Mouse (Mus musculus): ENCODE measurements around the gene D430041D05Rik. TPM values are rescaled to one million over a fixed set of nuclear protein-coding genes. Genes with fewer than 3 reads are reported as not detected.

Gene D430041D05Rik
- polyA plus RNA-seq, 1 experiment: not detected

- H3K9me3 ChIP-seq (ENCODE audit: control insufficient read depth, low read length): no peaks in the 10 kb centered on the region; the same call in 1 of the 2 replicates
- H3K27me3 ChIP-seq (ENCODE audit: control insufficient read depth): peaks cover 59% of the 10 kb centered on the region
- TF ChIP-seq GATA1 (IDR thresholded peaks at IDR 0.05; ENCODE audit: low read length): no peak
- TF ChIP-seq TAL1 (IDR thresholded peaks at IDR 0.05; ENCODE audit: low read length): no peak
- no peak overlapping the region for H3K4me3 ChIP-seq (replicated peaks)
- H3K4me1 ChIP-seq (ENCODE audit: control insufficient read depth): no peaks in the 10 kb centered on the region
- H3K36me3 ChIP-seq (ENCODE audit: control insufficient read depth): no peaks in the 10 kb centered on the region
These were observed 1.7 kb upstream of the D430041D05Rik start for GRCm38 (mm10) chr2:104412496-104412895.

GRCm38 (mm10) chr2:104411806-104412205 is 993 bp upstream of the D430041D05Rik start:
- Histone ChIP-seq H3K4me3 (replicated peaks) (no peak overlapping the region), H3K36me3 (ENCODE audit: control insufficient read depth) (no peaks in the 10 kb centered on the region), H3K27me3 (ENCODE audit: control insufficient read depth) (peaks cover 66% of the 10 kb centered on the region), H3K4me1 (ENCODE audit: control insufficient read depth) (no peaks in the 10 kb centered on the region), H3K9me3 (ENCODE audit: control insufficient read depth, low read length) (no peaks in the 10 kb centered on the region; the same call in 1 of the 2 replicates)
- no peak for TF ChIP-seq TAL1 (IDR thresholded peaks at IDR 0.05; ENCODE audit: low read length)
- TF ChIP-seq GATA1 (IDR thresholded peaks at IDR 0.05; ENCODE audit: low read length): no peak

GRCm38 (mm10) chr2:104409851-104410821 is 677 bp downstream of the D430041D05Rik start:
- no peaks in the 10 kb centered on the region for H3K4me1 ChIP-seq (ENCODE audit: control insufficient read depth)
- no peak overlapping the region for H3K4me3 ChIP-seq (replicated peaks)
- peaks cover 68% of the 10 kb centered on the region for H3K27me3 ChIP-seq (ENCODE audit: control insufficient read depth)
- TF ChIP-seq TAL1 (IDR thresholded peaks at IDR 0.05; ENCODE audit: low read length) (no peak), GATA1 (IDR thresholded peaks at IDR 0.05; ENCODE audit: low read length) (no peak)
- no peaks in the 10 kb centered on the region; the same call in 1 of the 2 replicates for H3K9me3 ChIP-seq (ENCODE audit: control insufficient read depth, low read length)
- no peaks in the 10 kb centered on the region for H3K36me3 ChIP-seq (ENCODE audit: control insufficient read depth)

GRCm38 (mm10) chr2:104408351-104408750 is 2.5 kb downstream of the D430041D05Rik start:
- Histone ChIP-seq H3K4me3 (replicated peaks) (no peak overlapping the region), H3K27me3 (ENCODE audit: control insufficient read depth) (peaks cover 67% of the 10 kb centered on the region), H3K9me3 (ENCODE audit: control insufficient read depth, low read length) (no peaks in the 10 kb centered on the region; the same call in 1 of the 2 replicates), H3K36me3 (ENCODE audit: control insufficient read depth) (no peaks in the 10 kb centered on the region), H3K4me1 (ENCODE audit: control insufficient read depth) (no peaks in the 10 kb centered on the region)
- no peak for TF ChIP-seq TAL1 (IDR thresholded peaks at IDR 0.05; ENCODE audit: low read length)
- TF ChIP-seq GATA1 (IDR thresholded peaks at IDR 0.05; ENCODE audit: low read length): no peak

- Histone ChIP-seq H3K36me3 (ENCODE audit: control insufficient read depth) (no peaks in the 10 kb centered on the region), H3K9me3 (ENCODE audit: control insufficient read depth, low read length) (no peaks in the 10 kb centered on the region; the same call in 1 of the 2 replicates), H3K4me3 (replicated peaks) (no peak overlapping the region), H3K27me3 (ENCODE audit: control insufficient read depth) (peaks cover 63% of the 10 kb centered on the region), H3K4me1 (ENCODE audit: control insufficient read depth) (no peaks in the 10 kb centered on the region)
- TF ChIP-seq GATA1 (IDR thresholded peaks at IDR 0.05; ENCODE audit: low read length) (no peak), TAL1 (IDR thresholded peaks at IDR 0.05; ENCODE audit: low read length) (no peak)
These were observed 2.9 kb downstream of the D430041D05Rik start for GRCm38 (mm10) chr2:104407913-104408312.

- H3K4me3 ChIP-seq (replicated peaks): no peak overlapping the region
- H3K4me1 ChIP-seq (ENCODE audit: control insufficient read depth): no peaks in the 10 kb centered on the region
- H3K27me3 ChIP-seq (ENCODE audit: control insufficient read depth): peaks cover 25% of the 10 kb centered on the region
- no peaks in the 10 kb centered on the region; the same call in 1 of the 2 replicates for H3K9me3 ChIP-seq (ENCODE audit: control insufficient read depth, low read length)
- H3K36me3 ChIP-seq (ENCODE audit: control insufficient read depth): no peaks in the 10 kb centered on the region
- no peak for TF ChIP-seq TAL1 (IDR thresholded peaks at IDR 0.05; ENCODE audit: low read length)
- TF ChIP-seq GATA1 (IDR thresholded peaks at IDR 0.05; ENCODE audit: low read length): no peak
These were observed 6.8 kb downstream of the D430041D05Rik start for GRCm38 (mm10) chr2:104404036-104404435.

GRCm38 (mm10) chr2:104398651-104399290 is 12.0 kb downstream of the D430041D05Rik start:
- Histone ChIP-seq H3K36me3 (ENCODE audit: control insufficient read depth) (no peaks in the 10 kb centered on the region), H3K27me3 (ENCODE audit: control insufficient read depth) (no peaks in the 10 kb centered on the region), H3K4me3 (replicated peaks) (no peak overlapping the region), H3K9me3 (ENCODE audit: control insufficient read depth, low read length) (no peaks in the 10 kb centered on the region; the same call in 1 of the 2 replicates), H3K4me1 (ENCODE audit: control insufficient read depth) (no peaks in the 10 kb centered on the region)
- TF ChIP-seq GATA1 (IDR thresholded peaks at IDR 0.05; ENCODE audit: low read length): no peak
- TF ChIP-seq TAL1 (IDR thresholded peaks at IDR 0.05; ENCODE audit: low read length): no peak

GRCm38 (mm10) chr2:104395961-104396360 is 14.9 kb downstream of the D430041D05Rik start:
- H3K4me3 ChIP-seq (replicated peaks): no peak overlapping the region
- TF ChIP-seq TAL1 (IDR thresholded peaks at IDR 0.05; ENCODE audit: low read length) (no peak), GATA1 (IDR thresholded peaks at IDR 0.05; ENCODE audit: low read length) (no peak)
- no peaks in the 10 kb centered on the region for H3K9me3 ChIP-seq (ENCODE audit: control insufficient read depth, low read length)
- H3K4me1 ChIP-seq (ENCODE audit: control insufficient read depth): no peaks in the 10 kb centered on the region
- no peaks in the 10 kb centered on the region for H3K36me3 ChIP-seq (ENCODE audit: control insufficient read depth)
- H3K27me3 ChIP-seq (ENCODE audit: control insufficient read depth): no peaks in the 10 kb centered on the region

- no peak overlapping the region for H3K4me3 ChIP-seq (replicated peaks)
- no peaks in the 10 kb centered on the region for H3K36me3 ChIP-seq (ENCODE audit: control insufficient read depth)
- TF ChIP-seq GATA1 (IDR thresholded peaks at IDR 0.05; ENCODE audit: low read length): no peak
- no peak for TF ChIP-seq TAL1 (IDR thresholded peaks at IDR 0.05; ENCODE audit: low read length)
- H3K27me3 ChIP-seq (ENCODE audit: control insufficient read depth): no peaks in the 10 kb centered on the region
- H3K9me3 ChIP-seq (ENCODE audit: control insufficient read depth, low read length): no peaks in the 10 kb centered on the region
- no peaks in the 10 kb centered on the region for H3K4me1 ChIP-seq (ENCODE audit: control insufficient read depth)
These were observed 16.0 kb downstream of the D430041D05Rik start for GRCm38 (mm10) chr2:104394769-104395168.

Measured in erythroblast, embryonic 14.5 days (primary cell).